In the genomic region with DNA sequence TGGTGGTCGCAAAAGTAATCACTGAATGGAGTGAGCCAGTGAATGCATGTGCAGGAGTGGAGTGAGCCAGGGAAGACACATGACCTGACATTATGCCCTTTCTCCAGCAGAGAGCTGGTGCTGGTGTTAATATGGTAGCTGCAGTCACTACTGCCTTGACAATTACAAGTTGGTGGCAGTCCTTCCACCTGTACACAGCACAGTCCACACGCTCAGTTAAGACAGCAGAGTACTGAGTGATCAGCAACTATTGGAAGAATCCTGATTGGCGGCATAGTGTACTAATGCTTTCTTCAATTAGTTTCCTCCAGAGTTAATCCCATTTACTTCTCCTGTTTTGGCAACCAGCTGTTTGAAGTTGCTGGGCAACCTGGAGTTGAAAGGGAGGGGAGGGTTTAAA, we compare ENCODE assay signal across 20 mouse cellular contexts.
A peak's percentile ranks its signal among the peaks of the same experiment; 100 is the strongest.
DNase-seq lines count a peak whose midpoint lies in the region; ATAC-seq lines count a peak whose summit lies in the region.
"Had no signal": no experiment of that assay in that cellular context is flagged by ENCODE, and none has a peak within 500 bp of the region (broad histone marks: within the 10 kb centered on the region; RNA-seq: fewer than 3 reads in every experiment).

No protein-coding gene starts in this region.

- H3K9me3 ChIP-seq in forebrain, embryonic 11.5 days (ENCODE audit: control insufficient read depth, low read length): no peaks in the 10 kb centered on the region
- H3K9me3 ChIP-seq in forebrain, embryonic 16.5 days (ENCODE audit: control insufficient read depth, low read length): no peaks in the 10 kb centered on the region
- H3K9me3 ChIP-seq in forebrain, embryonic 13.5 days (replicated peaks): no peaks in the 10 kb centered on the region
- no peaks in the 10 kb centered on the region for H3K9me3 ChIP-seq in midbrain, embryonic 14.5 days (ENCODE audit: control insufficient read depth, low read length)
- H3K9me3 ChIP-seq: heart, embryonic 12.5 days had no signal

- H3K36me3 ChIP-seq in forebrain, embryonic 11.5 days (ENCODE audit: control insufficient read depth, insufficient read depth, low read length): no peaks in the 10 kb centered on the region
- H3K36me3 ChIP-seq in forebrain, embryonic 16.5 days (ENCODE audit: control insufficient read depth, insufficient read depth): no peaks in the 10 kb centered on the region
- no peaks in the 10 kb centered on the region for H3K36me3 ChIP-seq in forebrain, embryonic 13.5 days (ENCODE audit: poor library complexity, severe bottlenecking)
- no peaks in the 10 kb centered on the region for H3K36me3 ChIP-seq in midbrain, embryonic 14.5 days (ENCODE audit: control insufficient read depth, insufficient read depth, low read length)
- H3K36me3 ChIP-seq: heart, embryonic 12.5 days had no signal

- 22% methylated on average over 3 of the region's 3 CpGs for WGBS in forebrain, embryonic 11.5 days
- WGBS in forebrain, embryonic 16.5 days: 13% methylated on average over 3 of the region's 3 CpGs
- 11% methylated on average over 3 of the region's 3 CpGs for WGBS in forebrain, embryonic 13.5 days
- 16% methylated on average over 3 of the region's 3 CpGs for WGBS in midbrain, embryonic 14.5 days

- H3K4me3 ChIP-seq in forebrain, embryonic 11.5 days (ENCODE audit: low read depth, low read length): no peak overlapping the region
- no peak overlapping the region for H3K4me3 ChIP-seq in forebrain, embryonic 16.5 days (replicated peaks; ENCODE audit: low read length)
- H3K4me3 ChIP-seq in forebrain, embryonic 13.5 days: no peak overlapping the region
- no peak overlapping the region for H3K4me3 ChIP-seq in midbrain, embryonic 14.5 days (replicated peaks; ENCODE audit: low read depth, low read length)
- H3K4me3 ChIP-seq: gastrocnemius, adult 2 months; heart, embryonic 12.5 days had no signal

- H3K4me2 ChIP-seq in forebrain, embryonic 11.5 days (ENCODE audit: low read depth, low read length, severe bottlenecking): no peak overlapping the region
- H3K4me2 ChIP-seq in forebrain, embryonic 16.5 days (ENCODE audit: low read length): no peak overlapping the region
- H3K4me2 ChIP-seq in forebrain, embryonic 13.5 days: no peak overlapping the region
- H3K4me2 ChIP-seq in midbrain, embryonic 14.5 days (ENCODE audit: low read length): no peak overlapping the region
- H3K4me2 ChIP-seq: heart, embryonic 12.5 days had no signal

- 0 out of 2 replicates have a peak, but pooled peaks cover 1% of the 10 kb centered on the region for H3K4me1 ChIP-seq in forebrain, embryonic 11.5 days (replicated peaks; ENCODE audit: control insufficient read depth, insufficient read depth, low read length)
- H3K4me1 ChIP-seq in forebrain, embryonic 16.5 days (replicated peaks; ENCODE audit: control insufficient read depth, insufficient read depth, low read length): peaks cover 10% of the 10 kb centered on the region
- H3K4me1 ChIP-seq in forebrain, embryonic 13.5 days: peaks cover 24% of the 10 kb centered on the region
- H3K4me1 ChIP-seq in midbrain, embryonic 14.5 days (ENCODE audit: control insufficient read depth, insufficient read depth, low read length): peaks cover 7% of the 10 kb centered on the region; the same call in 1 of the 2 replicates
- H3K4me1 ChIP-seq: heart, embryonic 12.5 days had no signal

- H3K9ac ChIP-seq in forebrain, embryonic 11.5 days (ENCODE audit: low read length): no peak overlapping the region
- no peak overlapping the region for H3K9ac ChIP-seq in forebrain, embryonic 16.5 days (replicated peaks; ENCODE audit: low read depth, low read length)
- H3K9ac ChIP-seq in forebrain, embryonic 13.5 days: no peak overlapping the region
- H3K9ac ChIP-seq in midbrain, embryonic 14.5 days (replicated peaks; ENCODE audit: low read length): no peak overlapping the region
- H3K9ac ChIP-seq: heart, embryonic 12.5 days had no signal

- ATAC-seq in forebrain, embryonic 11.5 days (replicated peaks; ENCODE audit: low FRiP score): peak; percentile 85
- no peak for ATAC-seq in forebrain, embryonic 16.5 days
- ATAC-seq in forebrain, embryonic 13.5 days: peak; percentile 56; the same call in 1 of the 2 replicates
- no peak for ATAC-seq in midbrain, embryonic 14.5 days (ENCODE audit: low FRiP score, low TSS enrichment)
- ATAC-seq in frontal cortex, adult (ENCODE audit: low TSS enrichment): no peak
- ATAC-seq: lung, postnatal 0 days had no signal

- H3K27ac ChIP-seq in forebrain, embryonic 11.5 days (ENCODE audit: low read depth, low read length): no peak overlapping the region
- H3K27ac ChIP-seq in forebrain, embryonic 16.5 days (ENCODE audit: low read length): no peak overlapping the region
- no peak overlapping the region for H3K27ac ChIP-seq in forebrain, embryonic 13.5 days
- no peak overlapping the region for H3K27ac ChIP-seq in midbrain, embryonic 14.5 days (replicated peaks; ENCODE audit: low read depth, low read length)
- H3K27ac ChIP-seq: gastrocnemius, adult 2 months; kidney, postnatal 0 days; stomach, postnatal 0 days had no signal

- DNase-seq in forebrain, embryonic 11.5 days (ENCODE audit: low spot score): no peak
- DNase-seq in Muller cell, postnatal 12 days (ENCODE audit: inconsistent ontology term): peak; percentile 17
- peak; percentile 28 for DNase-seq in midbrain, embryonic 14.5 days
- DNase-seq in kidney, postnatal 4 days: no peak
- DNase-seq in MN1 (ENCODE audit: low spot score): no peak
- DNase-seq: cerebellum, adult 9-11 months; gastrocnemius, adult 2 months; heart, postnatal 14 days; kidney, adult 18-20 months; left cerebral cortex, postnatal 4 days; liver; retina, postnatal 1 day had no signal

- no peaks in the 10 kb centered on the region for H3K27me3 ChIP-seq in forebrain, embryonic 11.5 days (ENCODE audit: control insufficient read depth, insufficient read depth, low read length)
- no peaks in the 10 kb centered on the region for H3K27me3 ChIP-seq in forebrain, embryonic 16.5 days (replicated peaks; ENCODE audit: control insufficient read depth, insufficient read depth, low read length)
- H3K27me3 ChIP-seq in forebrain, embryonic 13.5 days: no peaks in the 10 kb centered on the region
- H3K27me3 ChIP-seq in midbrain, embryonic 14.5 days (ENCODE audit: control insufficient read depth, insufficient read depth, low read length): no peaks in the 10 kb centered on the region
- H3K27me3 ChIP-seq: CH12.LX; heart, embryonic 12.5 days had no signal

Comparison
In these comparisons a context has a peak if more than half of its experiments do, and no peak if none do; other contexts are left out.
1. ATAC-seq: peak in forebrain, embryonic 11.5 days (single experiment) and forebrain, embryonic 13.5 days (single experiment); none in forebrain, embryonic 16.5 days (single experiment), midbrain, embryonic 14.5 days (single experiment) and frontal cortex, adult (single experiment).
2. DNase-seq: peak in Muller cell, postnatal 12 days (single experiment) and midbrain, embryonic 14.5 days (single experiment); none in forebrain, embryonic 11.5 days (single experiment), kidney, postnatal 4 days (0 of 2) and MN1 (single experiment).